Mouse (Mus musculus) intestine, embryonic 14.5 days (tissue): ENCODE results near the gene Shank3. TPM values are rescaled to one million over a fixed set of nuclear protein-coding genes. Genes with fewer than 3 reads are reported as not detected.

ENCODE experiments used
- ATAC-seq: fragments of 200-750 bp; cut with Nextera tagmentation; replicated peaks from 2 replicates; pipeline ENCODE4 v1.8.0; 2017; ENCODE audit warnings: low read depth, moderate number of reproducible peaks, moderate TSS enrichment, moderate library complexity; ENCODE audit not compliant: low FRiP score, low TSS enrichment
- DNase-seq: peaks from one replicate; pipeline ENCODE4 v3.0.0-alpha.2; 2018; ENCODE audit warnings: low spot score
- H3K27ac ChIP-seq: fragments of 300-500 bp; sonication (generic); 2 replicates; pipeline ENCODE4 v1.5.1; 2014; ENCODE audit warnings: low read depth, mild to moderate bottlenecking, control low read depth
- H3K27me3 ChIP-seq: fragments of 300-500 bp; sonication (generic); replicated peaks from 2 replicates; pipeline ENCODE4 v1.6.1; 2014; ENCODE audit warnings: low read length, control low read depth; ENCODE audit not compliant: control insufficient read depth, insufficient read depth
- H3K36me3 ChIP-seq: fragments of 300-500 bp; sonication (generic); 2 replicates; pipeline ENCODE4 v1.6.1; 2014; ENCODE audit warnings: low read length, control low read depth; ENCODE audit not compliant: control insufficient read depth, insufficient read depth
- H3K4me1 ChIP-seq: fragments of 300-500 bp; sonication (generic); replicated peaks from 2 replicates; pipeline ENCODE4 v1.6.1; 2014; ENCODE audit warnings: low read length, control low read depth, mixed read lengths; ENCODE audit not compliant: control insufficient read depth, insufficient read depth
- H3K4me2 ChIP-seq: fragments of 300-500 bp; sonication (generic); 2 replicates; pipeline ENCODE4 v1.6.1; 2014; ENCODE audit warnings: low read length
- H3K4me3 ChIP-seq: fragments of 300-500 bp; sonication (generic); 2 replicates; pipeline ENCODE4 v1.5.1; 2014; ENCODE audit warnings: low read depth, low read length, control low read depth, mixed read lengths
- H3K9ac ChIP-seq: fragments of 300-500 bp; sonication (generic); 2 replicates; pipeline ENCODE4 v1.6.1; 2014; ENCODE audit warnings: mild to moderate bottlenecking, low read length
- H3K9me3 ChIP-seq: fragments of 300-500 bp; sonication (generic); 2 replicates; pipeline ENCODE4 v1.6.1; 2016; ENCODE audit warnings: low read length, control low read depth; ENCODE audit not compliant: control insufficient read depth
- WGBS: fragments of 180-500 bp; shearing (Covaris S2); extraction: QIAGEN DNeasy Blood & Tissue Kit; methylation state at CpG from one replicate; pipeline ENCODE4 v1.1.7; 2014; 5-methylcytosine and 5-hydroxymethylcytosine counted together
- polyA plus RNA-seq: library from polyadenylated mRNA; unstranded; fragments of >200 nt; fragmentation: Nextera tagmentation; extraction: Ambion mirVana; gene quantifications from 2 replicates; pipeline ENCODE4 v1.2.1, GENCODE M21; 2014

Shank3 gene
- polyA plus RNA-seq, 1 experiment from 2014 or later = 2.1 TPM

GRCm38 (mm10) chr15:89461321-89461720, 38.1 kb upstream of the Shank3 start:
- Histone ChIP-seq H3K27ac (no peak overlapping the region), H3K4me2 (no peak overlapping the region), H3K9me3 (no peaks in the 10 kb centered on the region), H3K4me3 (no peak overlapping the region), H3K9ac (no peak overlapping the region), H3K4me1 (no peaks in the 10 kb centered on the region), H3K27me3 (0 out of 2 replicates have a peak, but pooled peaks cover 2% of the 10 kb centered on the region), H3K36me3 (no peaks in the 10 kb centered on the region)
- WGBS = 73% methylated on average over 15 of the region's 15 CpGs
- DNase-seq = no peak
- ATAC-seq = no peak

- H3K4me3 ChIP-seq = no peak overlapping the region
- ATAC-seq (no peak), DNase-seq (no peak)
- no peak overlapping the region for H3K4me2 ChIP-seq
- no peaks in the 10 kb centered on the region for H3K4me1 ChIP-seq
- no peak overlapping the region for H3K9ac ChIP-seq
- 73% methylated on average over 7 of the region's 7 CpGs for WGBS
- H3K27me3 ChIP-seq = 0 out of 2 replicates have a peak, but pooled peaks cover 2% of the 10 kb centered on the region
- H3K36me3 ChIP-seq = no peaks in the 10 kb centered on the region
- H3K9me3 ChIP-seq = no peaks in the 10 kb centered on the region
- H3K27ac ChIP-seq = no peak overlapping the region
Observed at GRCm38 (mm10) chr15:89462176-89462575, 37.2 kb upstream of the Shank3 start.

DNA sequence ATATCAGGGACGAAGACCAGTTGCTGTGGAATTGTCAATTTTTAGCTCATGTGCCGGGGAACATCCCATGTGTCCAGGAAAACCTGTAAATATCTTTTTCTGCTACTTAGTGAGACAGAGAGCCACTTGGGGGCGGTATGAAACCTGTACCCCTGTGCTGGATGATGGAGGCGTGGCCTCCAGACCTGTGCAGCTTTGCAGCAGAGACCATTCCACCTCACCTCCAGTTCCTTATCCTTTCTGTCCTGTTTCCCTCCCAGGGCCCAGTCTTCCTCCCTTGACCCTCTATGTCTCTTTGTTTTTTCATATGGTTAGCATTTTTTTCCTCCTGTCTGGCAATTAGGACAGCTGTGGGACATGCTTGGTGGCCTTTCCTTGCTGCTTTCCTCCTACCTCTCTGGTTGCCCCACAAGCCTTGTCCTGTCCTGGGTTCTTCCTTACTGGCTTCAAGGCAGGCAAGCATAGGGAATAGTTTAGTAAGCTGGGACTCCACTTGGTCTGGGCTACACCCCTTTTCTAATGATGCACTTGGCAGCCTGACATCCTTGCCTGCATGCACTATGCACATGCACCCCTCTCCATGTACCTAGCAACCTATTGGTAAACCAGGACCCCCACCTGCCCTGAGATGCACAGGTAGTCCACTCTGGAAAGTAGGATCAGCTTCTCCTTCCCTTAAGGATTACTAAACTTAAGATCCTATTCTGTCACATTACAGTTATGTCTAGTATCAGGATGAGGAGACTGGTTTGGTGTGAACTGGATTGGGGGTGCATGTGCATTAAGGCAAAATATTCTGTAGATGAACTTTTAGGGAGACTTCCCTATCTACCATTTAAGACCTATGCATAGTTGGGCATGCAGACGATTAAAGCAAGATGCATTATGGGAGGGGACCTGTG, 35.8 kb upstream of the Shank3 start:
- H3K27ac ChIP-seq = no peak overlapping the region

GRCm38 (mm10) chr15:89465052-89465451, 34.4 kb upstream of the Shank3 start:
- no peak overlapping the region for H3K27ac ChIP-seq
- no peaks in the 10 kb centered on the region for H3K9me3 ChIP-seq
- DNase-seq (no peak), ATAC-seq (no peak)
- no peaks in the 10 kb centered on the region for H3K4me1 ChIP-seq
- H3K4me3 ChIP-seq = no peak overlapping the region
- no peaks in the 10 kb centered on the region for H3K36me3 ChIP-seq
- WGBS = 24% methylated on average over 1 of the region's 1 CpGs
- no peak overlapping the region for H3K9ac ChIP-seq
- H3K4me2 ChIP-seq = no peak overlapping the region
- H3K27me3 ChIP-seq = 0 out of 2 replicates have a peak, but pooled peaks cover 2% of the 10 kb centered on the region

More for the DNA sequence above, 35.8 kb upstream of the Shank3 start:
- H3K4me1 ChIP-seq = no peaks in the 10 kb centered on the region
- 60% methylated on average over 5 of the region's 5 CpGs for WGBS
- H3K36me3 ChIP-seq = no peaks in the 10 kb centered on the region
- H3K9me3 ChIP-seq = no peaks in the 10 kb centered on the region
- 0 out of 2 replicates have a peak, but pooled peaks cover 2% of the 10 kb centered on the region for H3K27me3 ChIP-seq
- no peak overlapping the region for H3K4me2 ChIP-seq
- ATAC-seq = no peak
- DNase-seq = no peak
- H3K9ac ChIP-seq = no peak overlapping the region
- H3K4me3 ChIP-seq = no peak overlapping the region

DNA sequence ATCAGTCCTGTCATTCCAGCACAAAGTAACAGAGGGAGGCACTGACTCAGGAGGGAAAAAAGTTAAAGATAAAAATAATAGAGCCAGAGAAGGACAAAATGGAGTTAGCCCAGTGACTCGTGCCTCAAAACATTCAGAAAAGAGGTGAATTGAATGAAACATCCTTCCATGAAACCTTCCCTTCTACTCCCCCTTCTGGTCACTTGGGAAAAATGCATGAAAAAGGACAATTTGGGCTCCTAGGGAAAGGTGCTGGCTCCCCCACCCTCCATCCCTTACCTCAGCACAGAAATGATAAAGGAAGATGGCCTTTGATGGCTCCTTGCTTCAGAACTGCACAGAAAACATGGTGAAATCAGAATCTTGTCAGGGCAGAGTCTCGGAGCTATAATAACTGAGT, 30.8 kb upstream of the Shank3 start:
- no peak overlapping the region for H3K4me3 ChIP-seq
- H3K9me3 ChIP-seq = no peaks in the 10 kb centered on the region
- 28% methylated on average over 2 of the region's 2 CpGs for WGBS
- no peaks in the 10 kb centered on the region for H3K27me3 ChIP-seq
- no peaks in the 10 kb centered on the region for H3K4me1 ChIP-seq
- no peak overlapping the region for H3K9ac ChIP-seq
- H3K4me2 ChIP-seq = no peak overlapping the region
- ATAC-seq (no peak), DNase-seq (no peak)
- no peak overlapping the region for H3K27ac ChIP-seq
- no peaks in the 10 kb centered on the region for H3K36me3 ChIP-seq

GRCm38 (mm10) chr15:89471476-89471875, 27.9 kb upstream of the Shank3 start:
- WGBS = 77% methylated on average over 4 of the region's 4 CpGs

DNA sequence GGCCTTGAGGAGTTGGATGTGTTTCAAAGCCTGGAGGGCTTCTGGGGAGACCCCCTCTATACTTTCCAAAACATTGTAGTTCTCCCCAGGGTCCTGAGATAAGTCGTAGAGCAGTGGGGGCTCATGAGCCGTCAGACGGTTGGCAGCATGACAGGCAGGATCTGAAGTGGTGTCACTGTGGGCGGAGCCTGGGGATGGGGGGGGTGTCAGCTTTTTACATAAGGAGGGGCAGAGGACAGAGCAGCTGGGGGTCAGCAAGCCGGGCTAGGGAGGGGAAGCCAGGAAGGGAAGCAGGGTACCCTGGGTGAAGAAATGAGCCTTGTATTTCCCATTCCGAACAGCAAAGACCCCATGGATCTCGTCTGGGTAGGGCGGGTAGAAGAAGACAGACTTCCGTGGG, 26.1 kb upstream of the Shank3 start:
- H3K36me3 ChIP-seq = no peaks in the 10 kb centered on the region
- H3K4me2 ChIP-seq = no peak overlapping the region
- no peak overlapping the region for H3K27ac ChIP-seq
- no peaks in the 10 kb centered on the region for H3K27me3 ChIP-seq
- H3K9ac ChIP-seq = no peak overlapping the region
- H3K4me3 ChIP-seq = no peak overlapping the region
- 88% methylated on average over 9 of the region's 9 CpGs for WGBS
- no peak for ATAC-seq
- H3K4me1 ChIP-seq = 0 out of 2 replicates have a peak, but pooled peaks cover 4% of the 10 kb centered on the region
- H3K9me3 ChIP-seq = no peaks in the 10 kb centered on the region
- DNase-seq = no peak

More at GRCm38 (mm10) chr15:89471476-89471875, 27.9 kb upstream of the Shank3 start:
- Histone ChIP-seq H3K27ac (no peak overlapping the region), H3K27me3 (no peaks in the 10 kb centered on the region), H3K4me3 (no peak overlapping the region), H3K9me3 (no peaks in the 10 kb centered on the region), H3K4me2 (no peak overlapping the region), H3K36me3 (no peaks in the 10 kb centered on the region), H3K9ac (no peak overlapping the region), H3K4me1 (0 out of 2 replicates have a peak, but pooled peaks cover 4% of the 10 kb centered on the region)
- ATAC-seq = no peak
- no peak for DNase-seq

DNA sequence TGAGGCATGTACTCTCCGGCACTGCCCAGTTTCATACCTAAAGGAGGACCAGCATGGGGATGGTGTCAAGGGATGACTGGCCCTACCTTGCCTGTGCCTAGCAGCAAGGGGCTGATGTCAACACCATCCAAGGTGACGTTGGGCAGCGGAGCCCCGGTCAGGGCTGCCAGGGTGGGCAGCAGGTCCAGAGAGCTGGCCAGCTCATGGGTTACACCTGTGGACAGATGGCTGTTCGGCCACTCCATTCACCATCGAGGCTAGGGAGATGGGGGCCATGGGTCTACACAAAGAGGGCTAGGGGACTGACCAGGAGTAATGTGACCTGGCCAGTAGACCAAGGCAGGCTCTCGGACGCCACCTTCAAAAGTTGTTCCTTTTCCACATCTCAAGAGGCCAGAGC, 25.5 kb upstream of the Shank3 start:
- H3K36me3 ChIP-seq = no peaks in the 10 kb centered on the region
- 96% methylated on average over 8 of the region's 8 CpGs for WGBS
- no peak overlapping the region for H3K4me3 ChIP-seq
- H3K27me3 ChIP-seq = no peaks in the 10 kb centered on the region
- ATAC-seq (no peak), DNase-seq (no peak)
- no peak overlapping the region for H3K9ac ChIP-seq
- no peak overlapping the region for H3K27ac ChIP-seq
- no peaks in the 10 kb centered on the region for H3K9me3 ChIP-seq
- H3K4me2 ChIP-seq = no peak overlapping the region
- H3K4me1 ChIP-seq = 0 out of 2 replicates have a peak, but pooled peaks cover 4% of the 10 kb centered on the region
